Mouse (Mus musculus): ENCODE data around the gene Olfr560. TPM values are rescaled to one million over a fixed set of nuclear protein-coding genes. Genes with fewer than 3 reads are reported as not detected.

Olfr560 gene
- not detected for total RNA-seq (2023)

DNA sequence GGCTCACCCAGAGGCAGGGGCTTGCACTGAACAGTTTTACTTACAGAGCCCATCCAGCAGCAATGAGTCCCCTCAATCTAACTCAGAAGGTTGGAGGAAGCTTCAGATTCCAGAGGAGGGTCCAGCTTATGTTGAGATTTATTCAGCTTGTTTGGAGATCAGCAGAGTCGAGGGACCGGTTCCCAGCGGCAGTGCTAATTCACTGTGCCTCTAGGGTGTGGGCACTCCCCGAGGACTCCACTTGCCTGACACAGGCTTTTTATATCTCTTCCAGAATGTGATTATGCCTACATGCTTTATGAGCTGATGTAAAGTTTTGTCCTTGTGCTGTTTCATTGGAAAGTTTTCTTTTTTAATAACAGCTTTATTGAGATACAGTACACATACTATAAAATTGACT is at the start of gene Olfr560, which contains the start of gene Olfr78:
Gene Olfr560, minus strand, starts transcription at position 101 of the 400 bp plus-strand sequence.
Gene Olfr78, minus strand, starts transcription at position 206 of the 400 bp plus-strand sequence.

DNA sequence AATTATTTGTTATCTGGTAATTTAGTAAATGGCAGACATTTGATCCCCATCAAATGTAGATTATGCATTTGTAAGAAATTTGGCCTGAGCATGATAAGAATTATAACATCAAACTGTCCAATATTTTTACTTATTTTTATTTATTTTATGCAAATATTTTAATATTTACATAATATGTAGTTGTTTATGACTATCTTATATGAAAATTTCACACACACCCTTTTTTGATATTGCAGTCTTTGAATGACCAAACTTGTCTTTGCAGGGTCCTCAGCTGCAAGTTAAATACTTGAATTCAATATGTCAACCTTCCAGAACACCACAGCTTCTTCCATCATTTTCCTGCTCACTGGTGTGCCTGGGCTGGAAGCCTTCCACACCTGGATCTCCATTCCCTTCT is 44.0 kb upstream of the Olfr560 start, which contains the start of gene Olfr564:
Gene Olfr564, plus strand, starts transcription at position 301 of the 400 bp plus-strand sequence.

DNA sequence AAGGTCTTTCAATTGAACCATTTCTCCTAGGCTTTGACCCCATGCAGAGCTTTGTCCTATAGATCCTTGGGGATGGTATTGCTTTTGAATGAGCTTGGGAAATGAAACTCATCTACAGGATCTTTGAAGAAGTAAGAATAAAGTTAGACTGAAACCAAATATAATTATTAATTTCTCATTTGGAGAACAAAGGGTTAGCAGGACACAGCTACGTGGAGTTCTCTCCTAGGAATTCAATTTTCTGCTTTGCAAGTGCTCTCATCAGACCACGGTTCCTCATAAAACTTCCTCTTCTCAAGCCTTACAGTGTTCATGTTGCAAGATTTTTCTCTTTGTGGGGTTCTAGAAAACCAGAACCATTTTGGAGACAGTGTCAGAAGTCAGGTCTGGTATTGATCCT is 11.8 kb upstream of the Olfr560 start, which contains the start of gene Olfr561:
Gene Olfr561, plus strand, starts transcription at position 301 of the 400 bp plus-strand sequence.

DNA sequence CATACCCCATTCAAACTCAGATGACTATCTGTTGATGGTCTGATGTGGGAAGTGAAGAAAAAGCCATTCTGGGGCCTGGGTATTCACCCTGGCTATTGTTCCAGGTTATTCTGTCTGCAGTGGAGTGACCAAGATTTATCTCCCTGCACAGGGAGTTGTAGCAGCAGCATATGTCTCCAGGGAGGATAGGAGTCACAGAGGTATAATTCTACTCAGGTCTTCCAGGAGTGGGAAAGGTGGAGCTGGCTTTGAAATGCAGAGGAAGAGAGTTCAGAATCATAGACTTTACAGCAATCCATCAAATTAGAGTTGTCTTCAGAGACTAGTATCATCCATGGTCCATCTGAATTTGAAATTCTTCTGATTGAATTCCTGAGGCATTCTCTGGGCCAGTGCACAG is 31.8 kb downstream of the Olfr560 start, which contains the start of gene Olfr559:
Gene Olfr559, minus strand, starts transcription at position 101 of the 400 bp plus-strand sequence.

DNA sequence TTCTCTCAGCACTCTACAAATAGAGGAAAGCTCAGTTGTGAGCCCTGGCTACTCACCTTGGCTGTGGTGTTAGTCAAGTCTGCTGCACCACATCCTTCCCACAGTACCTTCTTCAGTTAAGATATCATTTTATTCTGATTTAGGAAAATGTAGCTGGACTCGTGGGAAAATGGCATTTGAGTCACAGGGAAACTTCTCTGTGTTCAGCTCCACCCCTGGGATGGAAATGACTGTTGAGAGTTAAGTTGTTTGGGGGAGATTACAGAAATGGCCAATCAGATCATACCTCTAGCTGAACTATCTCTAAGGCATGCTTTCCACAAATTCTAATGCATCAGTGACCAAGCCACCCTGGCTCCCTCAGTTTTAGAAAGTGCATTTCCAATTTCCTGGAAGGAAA is 40.2 kb downstream of the Olfr560 start, which contains the start of gene Olfr33:
Gene Olfr33, minus strand, starts transcription at position 101 of the 400 bp plus-strand sequence.

DNA sequence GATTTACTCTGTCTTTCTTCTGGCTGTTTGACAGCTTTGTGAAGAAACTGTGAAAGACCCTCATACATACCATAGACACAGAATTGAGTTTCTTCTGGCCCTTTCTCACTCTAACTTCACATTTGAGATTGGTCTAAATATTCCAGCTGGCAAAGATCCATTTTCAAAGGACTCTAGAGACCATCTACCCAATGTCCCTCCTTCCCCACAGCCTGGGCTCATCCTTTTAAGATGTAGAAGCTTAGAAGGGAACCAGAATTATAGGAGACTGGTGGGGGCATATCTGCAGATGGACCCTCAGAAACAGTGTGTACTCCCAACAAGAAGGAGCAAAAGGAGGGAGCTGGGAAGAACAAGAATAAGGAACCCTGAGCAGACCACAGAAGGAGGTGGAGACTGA is 57.3 kb downstream of the Olfr560 start, which contains the start of gene Olfr558:
Gene Olfr558, plus strand, starts transcription at position 301 of the 400 bp plus-strand sequence.

Other genes starting within 250 kb of the Olfr560 start
- not detected for gene Olfr547, start 224.6 kb downstream of the Olfr560 start, total RNA-seq (2023)
- gene Olfr548-ps1, start 218.5 kb downstream of the Olfr560 start, total RNA-seq (2023), result not detected
- not detected for gene Olfr549, start 209.5 kb downstream of the Olfr560 start, total RNA-seq (2023)
- 43.5 TPM for gene Trim21, start 193.9 kb downstream of the Olfr560 start, total RNA-seq (2023)
- gene Olfr550, start 187.9 kb downstream of the Olfr560 start, total RNA-seq (2023), result not detected
- not detected for gene Olfr551, start 167.5 kb downstream of the Olfr560 start, total RNA-seq (2023)
- 0.23 TPM for gene Olfr552, start 161.6 kb downstream of the Olfr560 start, total RNA-seq (2023)
- gene Olfr553, start 141.1 kb downstream of the Olfr560 start, total RNA-seq (2023), result not detected
- gene Olfr554, start 120.9 kb downstream of the Olfr560 start, total RNA-seq (2023), result not detected
- gene Olfr555, start 100.5 kb downstream of the Olfr560 start, total RNA-seq (2023), result not detected
- not detected for gene Olfr556, start 94.5 kb downstream of the Olfr560 start, total RNA-seq (2023)
- gene Trim68, start 72.0 kb downstream of the Olfr560 start, total RNA-seq (2023), result 11.8 TPM
- not detected for gene Olfr557, start 63.5 kb downstream of the Olfr560 start, total RNA-seq (2023)
- not detected for gene Olfr558, start 57.2 kb downstream of the Olfr560 start, total RNA-seq (2023)
- gene Olfr33, start 40.3 kb downstream of the Olfr560 start, total RNA-seq (2023), result not detected
- gene Olfr559, start 31.9 kb downstream of the Olfr560 start, total RNA-seq (2023), result not detected
- gene Olfr78, start 105 bp upstream of the Olfr560 start, total RNA-seq (2023), result not detected
- not detected for gene Olfr561, start 11.9 kb upstream of the Olfr560 start, total RNA-seq (2023)
- gene Olfr564, start 44.1 kb upstream of the Olfr560 start, total RNA-seq (2023), result not detected
- not detected for gene Olfr566, start 99.4 kb upstream of the Olfr560 start, total RNA-seq (2023)
- not detected for gene Olfr568, start 117.8 kb upstream of the Olfr560 start, total RNA-seq (2023)
- not detected for gene Olfr569, start 131.5 kb upstream of the Olfr560 start, total RNA-seq (2023)
- not detected for gene Olfr570, start 135.2 kb upstream of the Olfr560 start, total RNA-seq (2023)
- not detected for gene Olfr571, start 158.2 kb upstream of the Olfr560 start, total RNA-seq (2023)
- gene Olfr572, start 165.0 kb upstream of the Olfr560 start, total RNA-seq (2023), result not detected
- gene Olfr573-ps1, start 183.2 kb upstream of the Olfr560 start, total RNA-seq (2023), result not detected
- gene Olfr574, start 189.1 kb upstream of the Olfr560 start, total RNA-seq (2023), result not detected
- gene Olfr575, start 199.4 kb upstream of the Olfr560 start, total RNA-seq (2023), result not detected
- not detected for gene Olfr576, start 203.3 kb upstream of the Olfr560 start, total RNA-seq (2023)
- gene Olfr577, start 216.6 kb upstream of the Olfr560 start, total RNA-seq (2023), result not detected
- not detected for gene Olfr578, start 230.0 kb upstream of the Olfr560 start, total RNA-seq (2023)

All from CD4-positive naive resting alpha-beta T cell, adult 76 days (primary cell).